Mouse (Mus musculus): ENCODE measurements at regions not wholly inside any gene's neighbourhood (a gene's known extent, or its start where the extent isn't known, plus 50 kb on each side); places are given as distances from the start of the nearest gene placed in this dataset.

- TF ChIP-seq CTCF (IDR thresholded peaks at IDR 0.05; ENCODE audit: extremely low read depth, insufficient read length, insufficient replicate concordance, low read depth, low read length) (no peak), POLR2A (IDR thresholded peaks at IDR 0.05; ENCODE audit: low read depth, low read length) (no peak)
Measured at GRCm38 (mm10) chr15:52438403-52438802, 1446.3 kb upstream of the Gm7489 start.

Data from small intestine, adult 2 months (tissue).